Mouse (Mus musculus) forebrain, embryonic 11.5 days (tissue): Measurements from ENCODE around the gene Pirt. TPM values are rescaled to one million over a fixed set of nuclear protein-coding genes. Genes with fewer than 3 reads are reported as not detected.
A peak's percentile ranks its signal among the peaks of the same experiment; 100 is the strongest.

Experiments
- ATAC-seq: fragments of 200-750 bp; cut with Nextera tagmentation; replicated peaks from 2 replicates; pipeline ENCODE4 v1.8.0; 2017; ENCODE audit warnings: moderate TSS enrichment; ENCODE audit not compliant: low FRiP score
- DNase-seq: peaks from one replicate; pipeline ENCODE4 v3.0.0-alpha.2; 2017; ENCODE audit warnings: low spot score
- H3K27ac ChIP-seq: fragments of 300-500 bp; sonication (generic); 2 replicates; pipeline ENCODE4 v1.5.1; 2014; ENCODE audit warnings: low read depth, low read length
- H3K27me3 ChIP-seq: fragments of 300-500 bp; sonication (generic); 2 replicates; pipeline ENCODE4 v1.6.1; 2014; ENCODE audit warnings: mild to moderate bottlenecking, low read length, mixed read lengths; ENCODE audit not compliant: control insufficient read depth, insufficient read depth
- H3K36me3 ChIP-seq: fragments of 300-500 bp; sonication (generic); 2 replicates; pipeline ENCODE4 v1.6.1; 2014; ENCODE audit warnings: mild to moderate bottlenecking, low read length, moderate library complexity, mixed read lengths; ENCODE audit not compliant: control insufficient read depth, insufficient read depth
- H3K4me1 ChIP-seq: fragments of 300-500 bp; sonication (generic); replicated peaks from 2 replicates; pipeline ENCODE4 v1.6.1; 2014; ENCODE audit warnings: low read length, mixed read lengths; ENCODE audit not compliant: control insufficient read depth, insufficient read depth
- H3K4me2 ChIP-seq: fragments of 300-500 bp; sonication (generic); 2 replicates; pipeline ENCODE4 v1.6.1; 2014; ENCODE audit warnings: low read depth, mild to moderate bottlenecking, low read length, moderate library complexity, mixed read lengths; ENCODE audit not compliant: severe bottlenecking
- H3K4me3 ChIP-seq: fragments of 300-500 bp; sonication (generic); 2 replicates; pipeline ENCODE4 v1.5.1; 2014; ENCODE audit warnings: low read depth, low read length
- H3K9ac ChIP-seq: fragments of 300-500 bp; sonication (generic); 2 replicates; pipeline ENCODE4 v1.6.1; 2014; ENCODE audit warnings: low read length
- H3K9me3 ChIP-seq: fragments of 300-500 bp; sonication (generic); 2 replicates; pipeline ENCODE4 v1.6.1; 2016; ENCODE audit warnings: low read length, mixed read lengths; ENCODE audit not compliant: control insufficient read depth
- WGBS: fragments of 180-500 bp; shearing (Covaris S2); extraction: QIAGEN DNeasy Blood & Tissue Kit; methylation state at CpG from one replicate; pipeline ENCODE4 v1.1.7; 2014; 5-methylcytosine and 5-hydroxymethylcytosine counted together
- polyA plus RNA-seq: library from polyadenylated mRNA; unstranded; fragments of >200 nt; fragmentation: Nextera tagmentation; extraction: Ambion mirVana; gene quantifications from 2 replicates; pipeline ENCODE4 v1.2.1, GENCODE M21; 2014

Gene Pirt
- polyA plus RNA-seq, 1 experiment from 2014 or later, result 0.43 TPM

DNA sequence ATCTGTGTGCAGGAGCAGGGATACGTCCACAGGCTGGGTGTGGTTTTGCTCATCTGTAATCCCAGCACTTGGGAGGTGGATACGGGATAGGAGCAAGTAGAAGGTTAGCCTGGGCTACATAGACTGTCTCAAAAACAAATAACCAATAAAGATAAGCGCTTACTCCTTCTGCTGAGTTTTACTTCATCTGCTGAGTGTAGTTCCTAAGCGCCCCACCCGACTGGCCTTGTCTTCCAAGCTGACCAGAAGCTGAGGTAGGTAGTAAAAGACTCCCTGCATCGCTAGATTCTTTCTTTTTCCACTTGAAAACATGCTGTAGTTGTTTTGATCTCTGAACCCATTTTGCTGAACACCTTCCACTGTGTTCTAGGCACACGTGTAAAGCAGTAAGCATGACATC is 9.0 kb upstream of the Pirt start:
- no peaks in the 10 kb centered on the region; the same call in 1 of the 2 replicates for H3K9me3 ChIP-seq
- 92% methylated on average over 7 of the region's 7 CpGs for WGBS
- H3K4me1 ChIP-seq, result no peaks in the 10 kb centered on the region; the same call in 1 of the 2 replicates
- no peaks in the 10 kb centered on the region for H3K27me3 ChIP-seq
- no peak overlapping the region for H3K4me3 ChIP-seq
- no peaks in the 10 kb centered on the region for H3K36me3 ChIP-seq
- no peak overlapping the region for H3K9ac ChIP-seq
- ATAC-seq, result no peak
- no peak for DNase-seq
- no peak overlapping the region for H3K27ac ChIP-seq
- H3K4me2 ChIP-seq, result no peak overlapping the region

DNA sequence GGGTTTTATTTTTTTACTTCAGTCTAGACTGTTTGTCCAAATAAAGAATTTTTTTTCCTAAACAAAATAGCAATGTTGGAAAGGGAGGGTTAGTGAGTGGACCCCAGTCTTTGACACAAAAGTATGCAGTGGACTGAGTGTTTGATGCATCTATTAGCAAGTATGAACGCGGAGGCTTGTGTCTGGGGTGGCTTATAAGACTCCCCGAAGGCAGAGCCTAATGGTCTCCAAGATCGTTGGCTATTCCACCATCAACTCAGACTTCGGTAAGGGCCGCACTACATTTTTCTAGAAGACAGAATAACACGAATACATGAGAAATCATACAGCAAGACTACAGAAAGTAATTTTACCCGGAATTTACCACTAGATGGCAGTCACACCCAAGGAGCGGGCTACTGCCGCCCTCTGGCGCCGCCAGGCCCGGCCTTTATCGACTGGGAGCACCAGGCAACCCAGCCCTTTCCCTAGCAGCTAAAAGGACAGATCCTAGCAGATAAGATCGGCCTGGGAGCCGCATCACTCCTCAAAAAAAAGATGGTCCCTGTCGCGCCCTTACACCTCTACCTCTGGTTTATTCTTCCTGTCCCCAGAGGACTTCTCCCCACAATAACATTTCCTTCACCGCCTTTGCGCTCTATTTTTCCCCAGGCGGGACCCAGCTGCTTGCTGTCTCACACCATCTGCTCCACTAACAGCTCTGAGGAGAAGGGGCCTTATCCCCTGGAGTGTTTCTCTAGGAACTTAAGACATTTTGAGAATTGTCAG is 6.0 kb upstream of the Pirt start:
- Histone ChIP-seq H3K9me3 (no peaks in the 10 kb centered on the region), H3K9ac (peak overlapping the region; percentile 31), H3K4me1 (no peaks in the 10 kb centered on the region; the same call in 1 of the 2 replicates), H3K4me2 (peak overlapping the region; percentile 38), H3K27me3 (no peaks in the 10 kb centered on the region), H3K4me3 (no peak overlapping the region), H3K36me3 (no peaks in the 10 kb centered on the region), H3K27ac (no peak overlapping the region)
- ATAC-seq (peak; percentile 85), DNase-seq (peak; percentile 84)
- WGBS, result 19% methylated on average over 21 of the region's 21 CpGs

DNA sequence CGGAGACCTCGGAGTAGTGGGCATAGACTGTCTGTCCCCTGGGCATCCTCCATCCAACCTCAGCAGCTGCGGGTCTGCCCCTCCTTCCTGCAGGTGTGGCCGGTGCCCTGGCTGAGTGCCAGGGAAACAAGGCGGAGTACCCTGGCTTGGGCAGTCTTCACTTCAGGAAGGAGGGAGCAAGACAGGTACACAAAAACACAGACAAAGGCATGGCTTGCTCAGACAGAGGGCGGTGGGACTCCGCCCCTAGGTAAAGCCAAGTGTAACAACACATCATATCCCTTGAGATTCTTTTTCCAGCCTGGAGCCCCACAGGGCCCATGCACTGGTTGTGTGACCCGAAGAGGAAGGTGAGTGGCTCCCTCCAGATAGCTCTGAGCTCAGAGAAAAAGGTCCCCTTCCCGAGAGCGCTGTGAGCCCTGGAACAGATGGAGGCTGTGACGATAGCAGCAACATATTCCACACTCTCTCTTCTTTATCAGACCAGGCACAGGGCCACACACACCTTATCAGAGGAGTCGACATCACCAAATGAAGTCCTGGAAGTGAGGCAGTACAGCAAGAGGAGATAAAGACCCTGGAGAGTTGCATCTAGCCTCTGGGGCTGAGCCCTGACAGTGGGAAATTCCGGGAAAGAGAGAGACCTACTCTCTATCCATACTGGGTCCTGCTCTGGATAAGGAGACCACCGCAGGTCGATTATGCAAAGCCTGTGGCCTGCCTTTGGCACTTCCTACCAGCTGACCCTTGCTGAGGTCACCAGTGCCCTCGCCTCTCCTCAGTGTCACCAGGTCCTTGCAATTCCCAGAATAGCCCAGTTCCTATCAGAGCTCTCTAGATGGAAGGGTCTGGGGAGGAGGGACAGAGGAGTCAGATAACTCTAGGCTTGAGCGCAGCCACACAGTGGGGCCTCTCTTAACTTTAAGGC is 1.0 kb downstream of the Pirt start:
- Histone ChIP-seq H3K9ac (no peak overlapping the region), H3K4me1 (no peaks in the 10 kb centered on the region), H3K9me3 (no peaks in the 10 kb centered on the region), H3K27me3 (no peaks in the 10 kb centered on the region), H3K27ac (no peak overlapping the region), H3K4me3 (no peak overlapping the region), H3K4me2 (no peak overlapping the region), H3K36me3 (no peaks in the 10 kb centered on the region)
- ATAC-seq (no peak), DNase-seq (no peak)
- WGBS, result 60% methylated on average over 17 of the region's 17 CpGs

DNA sequence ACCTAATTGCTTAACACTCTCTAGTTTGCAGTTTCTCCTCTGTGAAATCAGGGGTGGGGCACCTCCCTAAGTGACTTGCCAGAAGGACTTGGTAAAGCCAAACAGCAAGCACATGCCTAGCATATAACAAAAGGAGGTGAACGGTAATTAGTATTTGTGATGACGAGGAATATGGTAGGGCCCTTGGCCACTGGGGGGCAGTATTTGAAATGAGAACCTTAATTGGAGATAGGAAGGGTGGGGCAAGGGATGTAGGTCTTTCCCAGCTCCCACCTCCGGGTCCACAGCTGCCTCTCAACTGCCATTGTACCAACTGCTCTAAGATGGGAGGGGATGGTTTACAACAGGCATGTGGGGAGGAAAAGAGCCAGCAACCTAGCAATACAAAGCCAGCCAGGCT is 2.5 kb downstream of the Pirt start:
- Histone ChIP-seq H3K4me1 (no peaks in the 10 kb centered on the region), H3K4me3 (no peak overlapping the region), H3K27me3 (no peaks in the 10 kb centered on the region), H3K27ac (no peak overlapping the region), H3K4me2 (no peak overlapping the region), H3K9me3 (no peaks in the 10 kb centered on the region), H3K36me3 (no peaks in the 10 kb centered on the region), H3K9ac (no peak overlapping the region)
- DNase-seq (peak; percentile 73), ATAC-seq (peak; percentile 44; the same call in 1 of the 2 replicates)
- 26% methylated on average over 3 of the region's 3 CpGs for WGBS

DNA sequence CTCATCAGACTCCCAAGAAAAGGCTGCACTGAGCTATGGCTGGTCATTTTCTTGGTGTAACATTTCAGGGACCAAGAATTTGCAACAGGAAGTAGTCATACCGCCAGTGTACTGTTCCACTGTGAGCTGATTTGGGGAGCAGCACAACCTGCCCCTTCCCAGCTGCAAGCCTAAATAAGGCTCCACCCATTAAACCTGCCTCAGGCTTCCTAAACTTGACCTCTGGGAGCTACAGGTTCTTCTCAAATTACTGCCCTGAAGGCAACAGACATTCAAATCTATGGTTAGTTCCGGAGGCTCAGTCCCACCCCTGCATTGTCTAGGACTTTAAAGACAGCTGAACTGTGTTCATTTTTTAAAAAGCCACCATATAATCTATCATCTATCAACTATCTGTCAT is 8.2 kb downstream of the Pirt start:
- no peak for ATAC-seq
- no peak overlapping the region for H3K27ac ChIP-seq
- H3K9me3 ChIP-seq, result no peaks in the 10 kb centered on the region
- no peak overlapping the region for H3K9ac ChIP-seq
- no peak overlapping the region for H3K4me3 ChIP-seq
- no peak for DNase-seq
- no peak overlapping the region for H3K4me2 ChIP-seq
- no peaks in the 10 kb centered on the region for H3K27me3 ChIP-seq
- H3K4me1 ChIP-seq, result no peaks in the 10 kb centered on the region; the same call in 1 of the 2 replicates
- 80% methylated on average over 2 of the region's 2 CpGs for WGBS
- no peaks in the 10 kb centered on the region for H3K36me3 ChIP-seq

DNA sequence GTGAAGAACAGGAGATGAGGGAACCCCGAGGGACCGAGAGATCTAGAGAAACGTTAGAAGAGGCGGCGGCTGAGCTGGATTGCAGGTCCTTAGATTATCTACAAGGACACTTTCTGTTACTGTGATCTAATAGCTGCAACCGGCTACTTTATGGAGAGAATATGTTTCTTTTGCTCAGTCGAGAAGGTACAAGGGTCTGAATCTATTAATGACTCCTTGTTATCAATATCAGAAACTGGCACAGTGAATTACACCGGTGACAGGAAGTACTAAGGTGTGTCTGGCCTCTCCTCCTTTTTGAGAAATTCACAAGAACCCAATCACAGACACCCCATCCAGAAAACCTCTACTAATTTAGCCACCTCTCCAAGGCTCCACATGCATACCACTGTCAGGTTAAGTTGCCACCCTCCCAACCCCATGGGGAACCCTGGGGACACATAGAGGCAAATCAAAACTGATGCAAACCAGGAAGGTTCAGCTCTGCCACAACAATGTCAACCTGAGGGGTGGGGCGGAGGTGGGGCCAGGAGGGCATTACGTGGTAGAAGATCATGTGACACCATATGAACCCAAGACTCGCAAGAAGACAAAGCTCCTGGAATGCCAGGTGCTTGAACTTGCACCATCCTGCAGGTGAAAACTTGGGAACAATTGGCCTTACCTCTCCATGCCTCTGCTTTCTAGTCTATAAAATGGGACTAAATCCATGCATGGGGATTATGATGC is 12.5 kb downstream of the Pirt start:
- no peaks in the 10 kb centered on the region for H3K9me3 ChIP-seq
- ATAC-seq (no peak), DNase-seq (no peak)
- H3K4me3 ChIP-seq, result no peak overlapping the region
- WGBS, result 83% methylated on average over 11 of the region's 11 CpGs
- H3K27ac ChIP-seq, result no peak overlapping the region
- no peaks in the 10 kb centered on the region for H3K27me3 ChIP-seq
- H3K36me3 ChIP-seq, result no peaks in the 10 kb centered on the region
- no peaks in the 10 kb centered on the region; the same call in 1 of the 2 replicates for H3K4me1 ChIP-seq
- no peak overlapping the region for H3K4me2 ChIP-seq
- H3K9ac ChIP-seq, result no peak overlapping the region

DNA sequence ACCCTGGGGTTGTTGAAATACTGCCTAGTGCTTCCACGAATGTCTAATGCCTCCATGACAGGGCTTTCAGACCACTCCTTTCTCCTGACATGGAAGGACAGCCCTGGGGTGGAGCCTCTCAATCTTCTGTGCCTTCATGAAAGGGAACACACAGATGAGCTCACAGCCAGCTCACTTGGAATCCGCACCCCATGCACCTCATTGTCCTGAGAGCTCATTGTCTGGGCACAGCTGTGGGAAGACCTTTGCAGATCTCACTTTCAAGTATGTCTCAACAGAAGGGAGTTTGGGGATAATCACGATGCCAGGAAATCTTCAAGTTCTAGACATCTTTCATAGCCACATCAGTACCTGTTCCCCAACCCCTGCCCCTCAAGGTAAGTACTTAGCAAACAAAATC is 16.5 kb downstream of the Pirt start:
- DNase-seq, result no peak

DNA sequence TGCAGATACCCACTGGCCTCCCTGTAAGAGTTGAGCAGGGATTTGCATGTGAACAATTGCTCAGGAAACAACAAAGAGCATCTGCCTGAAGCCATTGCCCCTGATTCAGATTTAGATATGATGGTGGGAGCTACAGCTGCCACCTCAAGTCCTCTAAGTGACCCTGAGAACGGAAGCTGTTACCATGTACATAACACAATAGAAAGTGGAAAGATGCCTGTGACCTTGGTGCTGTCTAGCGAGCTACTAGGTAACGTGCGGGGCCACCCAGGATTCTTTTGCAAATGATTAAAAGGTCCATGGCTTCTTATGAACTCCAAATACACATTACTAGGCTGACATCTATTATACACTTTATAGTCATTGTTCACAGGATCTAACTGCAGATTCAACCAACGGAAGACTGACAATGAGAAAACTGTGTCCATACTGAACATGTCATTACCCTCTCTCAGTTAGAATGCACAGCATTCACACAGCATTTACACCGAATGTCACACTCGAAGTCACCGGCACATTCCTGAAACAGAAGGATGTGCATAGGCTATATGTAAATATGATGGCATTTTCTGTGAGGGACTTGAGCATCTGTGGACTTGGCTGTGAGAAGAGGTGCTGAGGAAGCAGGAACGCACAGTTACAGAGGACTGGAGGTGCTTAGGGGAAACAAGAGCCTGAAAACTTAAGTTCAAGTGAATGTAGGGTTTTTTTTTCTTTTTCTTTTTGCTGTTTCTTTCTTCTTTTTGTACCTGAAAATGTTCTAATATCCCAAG is 21.2 kb downstream of the Pirt start:
- H3K4me3 ChIP-seq, result no peak overlapping the region
- H3K4me1 ChIP-seq, result no peaks in the 10 kb centered on the region
- H3K36me3 ChIP-seq, result no peaks in the 10 kb centered on the region
- no peak overlapping the region for H3K4me2 ChIP-seq
- DNase-seq (no peak), ATAC-seq (no peak)
- no peaks in the 10 kb centered on the region for H3K9me3 ChIP-seq
- 78% methylated on average over 9 of the region's 9 CpGs for WGBS
- no peak overlapping the region for H3K27ac ChIP-seq
- H3K27me3 ChIP-seq, result no peaks in the 10 kb centered on the region
- no peak overlapping the region for H3K9ac ChIP-seq

More for the DNA sequence above, 16.5 kb downstream of the Pirt start:
- Histone ChIP-seq H3K4me2 (no peak overlapping the region), H3K9ac (no peak overlapping the region), H3K36me3 (no peaks in the 10 kb centered on the region), H3K27me3 (no peaks in the 10 kb centered on the region), H3K9me3 (no peaks in the 10 kb centered on the region), H3K4me3 (no peak overlapping the region), H3K4me1 (no peaks in the 10 kb centered on the region), H3K27ac (no peak overlapping the region)
- ATAC-seq, result no peak
- WGBS, result 61% methylated on average over 3 of the region's 3 CpGs
